8 mouse cellular contexts compared by ENCODE assay signal in genomic region chr1:51333557-51334285, GRCm38 (mm10). TPM values are rescaled to one million over a fixed set of nuclear protein-coding genes. Genes with fewer than 3 reads are reported as not detected.
DNase-seq lines count a peak whose midpoint lies in the region; ATAC-seq and TF ChIP-seq lines count a peak whose summit lies in the region.

No protein-coding gene starts in this region.

- no peaks in the 10 kb centered on the region for H3K27me3 ChIP-seq in forebrain, embryonic 16.5 days (replicated peaks; ENCODE audit: control insufficient read depth, insufficient read depth, low read length)
- no peaks in the 10 kb centered on the region for H3K27me3 ChIP-seq in neural tube, embryonic 15.5 days (replicated peaks)
- H3K27me3 ChIP-seq in thymus, adult 2 months (ENCODE audit: control insufficient read depth, insufficient read depth, low read length): no peaks in the 10 kb centered on the region

- WGBS in forebrain, embryonic 16.5 days: 26% methylated on average over 18 of the region's 18 CpGs
- 9% methylated on average over 18 of the region's 18 CpGs for WGBS in neural tube, embryonic 15.5 days
- WGBS in thymus, adult 2 months: 17% methylated on average over 18 of the region's 18 CpGs

- H3K4me2 ChIP-seq in forebrain, embryonic 16.5 days (ENCODE audit: low read length): peak overlapping the region; percentile 44
- peak overlapping the region; percentile 60 for H3K4me2 ChIP-seq in neural tube, embryonic 15.5 days

- H3K4me3 ChIP-seq in forebrain, embryonic 16.5 days (replicated peaks; ENCODE audit: low read length): peak overlapping the region; percentile 30
- peak overlapping the region; percentile 33 for H3K4me3 ChIP-seq in neural tube, embryonic 15.5 days (replicated peaks)
- H3K4me3 ChIP-seq in thymus, adult 2 months (ENCODE audit: control insufficient read depth, insufficient read depth, low read length): no peak overlapping the region

- intact Hi-C loops in heart, postnatal 36 days (cut with DNase I): loop anchor here (1.0 to 10.0 kb wide), 5 partner anchors 41 to 371 kb away; no protein-coding TSS in a partner anchor

- no peak for TF ChIP-seq POLR2A in thymus, adult 2 months (IDR thresholded peaks at IDR 0.05; ENCODE audit: control insufficient read depth, extremely low read depth, insufficient read depth, low read length, poor library complexity)

- H3K9me3 ChIP-seq in forebrain, embryonic 16.5 days (ENCODE audit: control insufficient read depth, low read length): no peaks in the 10 kb centered on the region
- H3K9me3 ChIP-seq in neural tube, embryonic 15.5 days (replicated peaks): no peaks in the 10 kb centered on the region

- peak overlapping the region; percentile 40 for H3K9ac ChIP-seq in forebrain, embryonic 16.5 days (replicated peaks; ENCODE audit: low read depth, low read length)
- peak overlapping the region; percentile 41 for H3K9ac ChIP-seq in neural tube, embryonic 15.5 days (replicated peaks)

- peak; percentile 80 for ATAC-seq in cerebellum, adult (ENCODE audit: insufficient number of reproducible peaks, low FRiP score, low TSS enrichment)
- ATAC-seq in forebrain, embryonic 16.5 days: peak; percentile 95
- ATAC-seq in neural tube, embryonic 15.5 days (ENCODE audit: low FRiP score): peak; percentile 91

- no peak for TF ChIP-seq CTCF in thymus, adult 2 months (IDR thresholded peaks at IDR 0.05; ENCODE audit: borderline replicate concordance, control insufficient read depth, extremely low read depth, insufficient read depth, low read length, poor library complexity)

- DNase-seq in ES-CJ7 (ENCODE audit: low read depth, low spot score): peak; percentile 80
- peak; percentile 88 to 89 for DNase-seq in heart, postnatal 36 days
- peak; percentile 85 to 96 for DNase-seq in layer of hippocampus, adult 18-20 months (ENCODE audit: low spot score in 2 of 2)
- DNase-seq in lung, adult 18-20 months: peak; percentile 76 to 82
- peak; percentile 67 for DNase-seq in thymus, adult 2 months

- H3K4me1 ChIP-seq in forebrain, embryonic 16.5 days (replicated peaks; ENCODE audit: control insufficient read depth, insufficient read depth, low read length): peaks cover 5% of the 10 kb centered on the region; the same call in 1 of the 2 replicates
- peaks cover 21% of the 10 kb centered on the region for H3K4me1 ChIP-seq in neural tube, embryonic 15.5 days
- H3K4me1 ChIP-seq in thymus, adult 2 months (replicated peaks; ENCODE audit: control insufficient read depth, insufficient read depth, low read length): peaks cover 2% of the 10 kb centered on the region

- peak overlapping the region; percentile 67 for H3K27ac ChIP-seq in forebrain, embryonic 16.5 days (ENCODE audit: low read length)
- peak overlapping the region; percentile 82 for H3K27ac ChIP-seq in neural tube, embryonic 15.5 days (replicated peaks)
- no peak overlapping the region for H3K27ac ChIP-seq in thymus, adult 2 months (ENCODE audit: control insufficient read depth, insufficient read depth, low read length)

- no peaks in the 10 kb centered on the region for H3K36me3 ChIP-seq in forebrain, embryonic 16.5 days (ENCODE audit: control insufficient read depth, insufficient read depth)
- no peaks in the 10 kb centered on the region for H3K36me3 ChIP-seq in neural tube, embryonic 15.5 days
- no peaks in the 10 kb centered on the region for H3K36me3 ChIP-seq in thymus, adult 2 months (ENCODE audit: control insufficient read depth, insufficient read depth, low read length)

RNA-seq across cellular contexts. Expression of gene Cavin2, which starts 44.8 kb away (rescaled TPM):
- polyA plus RNA-seq in forebrain, embryonic 16.5 days (2015; fragmentation: Nextera tagmentation; extraction: Ambion mirVana): 5.2 and 7.1 TPM in 2 replicates
- 100 to 1,000 TPM; 143 to 146 TPM for total RNA-seq in heart, postnatal 36 days (2021)
- total RNA-seq in layer of hippocampus, adult 18-20 months (2021): 1 to 10 TPM; 7.4 TPM
- 11.1 and 18.1 TPM in 2 replicates for polyA plus RNA-seq in neural tube, embryonic 15.5 days (2015; fragmentation: Nextera tagmentation; extraction: Ambion mirVana)
- 4.8 and 9.4 TPM in 2 replicates for polyA plus RNA-seq in thymus, adult 2 months (2012; rRNA removed)
